Mouse (Mus musculus) brain, adult 2 months (tissue): ENCODE results near the gene Fbxo42.

Experiments used
- DNase-seq: peaks from one replicate; pipeline ENCODE4 v3.0.0; 2011; ENCODE audit warnings: low read depth, low spot score

Fbxo42 gene

GRCm38 (mm10) chr4:141249383-141249782 is 101.7 kb downstream of the Fbxo42 start:
- no peak for DNase-seq

GRCm38 (mm10) chr4:141251071-141251470 is 103.4 kb downstream of the Fbxo42 start:
- DNase-seq = no peak

GRCm38 (mm10) chr4:141252641-141253040 is 104.9 kb downstream of the Fbxo42 start:
- no peak for DNase-seq
